Mouse (Mus musculus) neural tube, embryonic 14.5 days (tissue): ENCODE measurements at regions not wholly inside any gene's neighbourhood (a gene's known extent, or its start where the extent isn't known, plus 50 kb on each side); places are given as distances from the start of the nearest gene placed in this dataset.

Experiments used
- ATAC-seq: fragments of 200-750 bp; cut with Nextera tagmentation; 2 replicates; pipeline ENCODE4 v1.8.0; 2017; ENCODE audit warnings: low read depth, mild to moderate bottlenecking, moderate TSS enrichment, moderate library complexity
- H3K27ac ChIP-seq: fragments of 300-500 bp; sonication (generic); 2 replicates; pipeline ENCODE4 v1.5.1; 2014; ENCODE audit warnings: low read depth, mild to moderate bottlenecking, control low read depth, low read length, moderate library complexity, mixed read lengths
- H3K27me3 ChIP-seq: fragments of 300-500 bp; sonication (generic); 2 replicates; pipeline ENCODE4 v1.6.1; 2014; ENCODE audit warnings: low read length; ENCODE audit not compliant: control insufficient read depth, insufficient read depth
- H3K36me3 ChIP-seq: fragments of 300-500 bp; sonication (generic); 2 replicates; pipeline ENCODE4 v1.6.1; 2014; ENCODE audit warnings: low read length, mixed read lengths; ENCODE audit not compliant: control insufficient read depth, insufficient read depth
- H3K4me1 ChIP-seq: fragments of 300-500 bp; sonication (generic); 2 replicates; pipeline ENCODE4 v1.6.1; 2014; ENCODE audit warnings: low read length; ENCODE audit not compliant: control insufficient read depth, insufficient read depth
- H3K4me2 ChIP-seq: fragments of 300-500 bp; sonication (generic); 2 replicates; pipeline ENCODE4 v1.6.1; 2014; ENCODE audit warnings: mild to moderate bottlenecking, low read depth, low read length, control low read depth
- H3K4me3 ChIP-seq: fragments of 300-500 bp; sonication (generic); 2 replicates; pipeline ENCODE4 v1.5.1; 2014; ENCODE audit warnings: low read depth, low read length, control low read depth, mixed read lengths
- H3K9ac ChIP-seq: fragments of 300-500 bp; sonication (generic); replicated peaks from 2 replicates; pipeline ENCODE4 v1.6.1; 2014; ENCODE audit warnings: low read depth, mild to moderate bottlenecking, control low read depth, low read length, mixed read lengths
- H3K9me3 ChIP-seq: fragments of 300-500 bp; sonication (generic); 2 replicates; pipeline ENCODE4 v1.6.1; 2016; ENCODE audit warnings: low read length; ENCODE audit not compliant: control insufficient read depth
- WGBS: fragments of 180-500 bp; shearing (Covaris S2); extraction: QIAGEN DNeasy Blood & Tissue Kit; methylation state at CpG from one replicate; pipeline ENCODE4 v1.1.7; 2014; 5-methylcytosine and 5-hydroxymethylcytosine counted together

DNA sequence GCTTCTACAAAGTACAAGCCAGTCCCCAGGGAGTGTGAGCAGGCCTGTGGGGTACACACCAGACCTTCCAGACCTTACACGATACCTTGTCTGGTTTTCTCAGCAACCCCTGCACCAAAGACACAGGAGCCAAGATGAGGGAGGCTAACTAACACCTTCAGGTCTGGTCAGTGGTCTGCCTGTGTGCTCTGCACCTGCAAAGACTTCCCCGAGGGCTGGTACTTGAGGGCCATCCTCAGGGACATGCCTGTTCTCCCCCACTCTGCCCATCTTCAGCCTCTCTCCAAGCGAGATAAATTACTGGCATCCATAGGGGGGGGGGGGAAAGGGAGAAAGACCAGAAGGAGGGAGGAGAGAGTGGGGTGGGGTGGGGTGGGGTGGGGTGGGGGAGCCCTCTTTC lies 145.8 kb upstream of the Syt13 start:
- H3K9me3 ChIP-seq: no peaks in the 10 kb centered on the region
- ATAC-seq: no peak
- no peak overlapping the region for H3K27ac ChIP-seq
- no peaks in the 10 kb centered on the region for H3K27me3 ChIP-seq
- no peaks in the 10 kb centered on the region for H3K36me3 ChIP-seq
- H3K4me1 ChIP-seq: no peaks in the 10 kb centered on the region
- no peak overlapping the region for H3K9ac ChIP-seq
- H3K4me3 ChIP-seq: no peak overlapping the region
- WGBS: 63% methylated on average over 3 of the region's 3 CpGs
- no peak overlapping the region for H3K4me2 ChIP-seq

DNA sequence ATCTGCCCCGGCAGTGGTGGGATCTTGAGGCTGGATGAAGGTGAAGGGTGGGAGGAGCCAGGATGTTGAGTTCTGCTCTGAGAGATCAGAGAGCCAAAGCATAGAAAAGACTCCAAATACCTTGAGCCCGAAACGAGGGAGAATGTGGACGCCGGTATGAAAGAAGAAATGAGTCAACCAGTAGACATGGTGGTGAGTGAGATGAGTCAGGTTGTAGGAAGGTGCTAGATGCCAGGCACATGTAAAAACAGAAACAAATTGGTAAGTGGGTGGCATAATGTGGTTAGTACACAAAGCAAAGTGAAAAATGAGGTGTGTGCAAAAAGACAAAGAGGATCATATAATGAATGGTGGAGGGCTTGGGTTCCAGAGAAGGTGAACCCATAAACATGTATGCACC lies 144.8 kb upstream of the Syt13 start:
- Histone ChIP-seq H3K36me3 (no peaks in the 10 kb centered on the region), H3K27me3 (no peaks in the 10 kb centered on the region), H3K4me2 (no peak overlapping the region), H3K9ac (no peak overlapping the region), H3K27ac (no peak overlapping the region), H3K4me1 (no peaks in the 10 kb centered on the region), H3K4me3 (no peak overlapping the region), H3K9me3 (no peaks in the 10 kb centered on the region)
- WGBS: 89% methylated on average over 5 of the region's 5 CpGs
- ATAC-seq: no peak

DNA sequence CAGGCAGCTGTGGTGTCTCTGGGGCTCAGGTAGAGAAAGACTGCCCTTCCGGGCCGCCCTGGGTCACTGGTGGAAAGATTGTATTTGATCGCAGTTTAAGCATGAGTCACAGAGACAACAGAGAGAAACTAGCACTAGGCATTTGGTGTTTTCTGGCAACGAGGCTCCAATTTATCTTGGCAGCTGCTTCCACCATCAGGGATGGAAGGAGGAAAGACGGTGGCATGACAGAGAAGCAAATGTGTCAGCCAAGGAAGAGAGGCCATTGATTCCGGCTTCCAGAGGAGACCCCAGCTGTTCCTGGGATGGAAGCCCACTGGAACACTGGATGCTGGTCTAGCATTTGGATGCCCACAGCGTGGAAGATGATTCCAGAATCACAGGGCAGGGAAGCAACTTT lies 142.3 kb upstream of the Syt13 start:
- Histone ChIP-seq H3K36me3 (no peaks in the 10 kb centered on the region), H3K4me3 (no peak overlapping the region), H3K4me2 (no peak overlapping the region), H3K27ac (no peak overlapping the region), H3K27me3 (no peaks in the 10 kb centered on the region), H3K9ac (no peak overlapping the region), H3K9me3 (no peaks in the 10 kb centered on the region), H3K4me1 (no peaks in the 10 kb centered on the region)
- WGBS: 69% methylated on average over 7 of the region's 7 CpGs
- ATAC-seq: no peak

DNA sequence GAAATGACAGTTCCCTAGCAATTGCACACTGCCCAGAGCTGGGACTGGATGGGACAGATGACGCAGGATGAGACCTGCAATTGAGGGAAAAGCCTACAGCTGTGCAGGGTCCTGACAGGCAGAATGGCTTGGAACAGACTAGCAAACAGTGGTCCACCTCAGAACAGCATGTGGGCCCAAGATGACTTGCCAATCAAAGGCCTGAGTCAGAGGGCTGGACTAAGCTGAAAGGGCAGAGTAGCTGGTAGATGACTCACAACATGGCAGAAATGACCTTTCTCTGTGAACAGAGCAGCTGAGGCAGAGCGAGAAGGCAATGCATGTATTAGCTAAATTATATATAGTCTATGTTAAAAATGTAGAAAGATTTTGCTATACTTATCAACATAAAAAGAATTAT lies 138.4 kb upstream of the Syt13 start:
- Histone ChIP-seq H3K4me1 (no peaks in the 10 kb centered on the region), H3K4me3 (no peak overlapping the region), H3K9ac (no peak overlapping the region), H3K27ac (no peak overlapping the region), H3K36me3 (no peaks in the 10 kb centered on the region), H3K9me3 (no peaks in the 10 kb centered on the region), H3K27me3 (no peaks in the 10 kb centered on the region), H3K4me2 (no peak overlapping the region)
- 91% methylated on average over 2 of the region's 2 CpGs for WGBS
- ATAC-seq: no peak

DNA sequence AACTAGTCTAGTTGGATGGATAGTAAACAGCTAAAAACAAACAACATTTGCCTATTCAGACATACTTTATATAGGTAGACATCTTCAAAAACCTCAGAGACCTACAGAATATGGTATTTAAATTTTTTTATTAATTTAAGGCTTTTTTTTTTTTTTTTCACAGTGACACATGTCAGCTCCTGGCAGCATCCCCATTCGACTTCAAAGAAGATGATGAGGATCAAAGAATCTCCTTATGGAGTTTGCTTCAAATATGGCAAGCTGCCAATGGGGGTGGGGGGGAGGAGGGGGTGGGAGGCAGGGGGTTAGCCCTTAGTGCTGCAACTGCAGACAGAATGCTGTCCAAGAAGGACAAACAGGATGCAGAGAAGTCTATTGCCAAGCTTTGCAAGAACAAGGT lies 135.8 kb upstream of the Syt13 start:
- H3K4me2 ChIP-seq: no peak overlapping the region
- no peaks in the 10 kb centered on the region for H3K9me3 ChIP-seq
- H3K27ac ChIP-seq: no peak overlapping the region
- no peaks in the 10 kb centered on the region for H3K27me3 ChIP-seq
- H3K36me3 ChIP-seq: no peaks in the 10 kb centered on the region
- ATAC-seq: no peak
- H3K4me1 ChIP-seq: no peaks in the 10 kb centered on the region
- 37% methylated on average over 1 of the region's 1 CpGs for WGBS
- no peak overlapping the region for H3K9ac ChIP-seq
- no peak overlapping the region for H3K4me3 ChIP-seq

DNA sequence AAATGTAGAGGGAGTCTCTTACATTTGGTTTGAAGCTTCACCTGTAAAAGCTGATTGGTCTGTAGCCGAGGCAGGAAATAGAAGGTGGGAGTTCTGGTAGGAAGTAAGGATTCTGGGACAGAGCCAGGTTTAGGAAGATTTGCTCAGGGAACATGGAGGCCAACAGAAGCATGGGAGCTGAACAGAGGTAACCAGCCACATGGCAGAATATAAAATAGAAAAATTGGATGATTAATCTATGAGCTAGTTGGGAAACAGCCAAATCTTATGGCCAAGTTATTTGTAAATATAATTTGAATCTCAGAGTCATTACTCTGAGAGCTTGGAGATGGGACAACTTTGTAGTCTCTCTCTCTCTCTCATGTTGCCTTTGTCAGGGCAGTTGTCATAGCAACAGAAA lies 134.9 kb upstream of the Syt13 start:
- Histone ChIP-seq H3K9me3 (no peaks in the 10 kb centered on the region), H3K27ac (no peak overlapping the region), H3K4me1 (no peaks in the 10 kb centered on the region), H3K4me2 (no peak overlapping the region), H3K27me3 (no peaks in the 10 kb centered on the region), H3K4me3 (no peak overlapping the region), H3K36me3 (no peaks in the 10 kb centered on the region), H3K9ac (no peak overlapping the region)
- WGBS: 92% methylated on average over 1 of the region's 1 CpGs
- no peak for ATAC-seq

DNA sequence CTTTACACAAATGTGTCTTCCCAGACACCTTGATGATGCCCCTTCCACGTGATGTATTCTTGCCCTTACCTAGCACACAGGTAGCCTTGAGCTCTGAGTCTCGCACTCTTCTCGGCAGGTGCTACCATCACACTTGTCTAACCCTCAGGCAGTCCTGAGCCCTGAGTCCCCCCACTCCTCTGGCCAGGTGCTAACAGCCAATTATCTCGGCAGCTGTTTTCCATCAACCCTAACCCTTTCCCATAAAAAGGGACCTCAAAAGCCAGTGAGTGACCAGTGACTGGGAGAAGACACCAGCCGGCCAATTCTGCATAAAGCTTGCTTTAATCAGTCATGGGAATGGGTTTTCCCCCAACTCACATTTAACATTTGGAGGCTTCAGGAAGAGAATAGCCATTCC lies 133.4 kb upstream of the Syt13 start:
- H3K36me3 ChIP-seq: no peaks in the 10 kb centered on the region
- WGBS: 77% methylated on average over 5 of the region's 5 CpGs

DNA sequence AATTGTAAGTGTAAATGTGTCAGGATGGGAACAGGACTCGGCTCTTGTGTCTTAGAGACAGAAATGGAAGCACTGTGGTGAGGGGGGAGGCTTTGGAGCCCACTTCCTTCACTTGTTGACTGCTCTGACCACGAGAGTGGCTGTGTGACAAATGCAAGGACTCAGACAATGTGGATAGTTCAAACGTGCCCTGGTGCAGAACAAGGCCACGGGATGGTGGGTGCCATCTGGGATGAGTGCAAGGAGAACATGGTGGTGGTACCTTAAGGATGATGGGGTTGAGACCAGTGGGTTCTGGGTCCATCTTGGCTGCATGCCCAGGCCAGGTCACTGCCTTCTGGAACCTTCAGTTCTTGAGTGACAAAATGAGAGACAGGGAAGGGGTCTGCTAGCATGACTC lies 132.3 kb upstream of the Syt13 start:
- no peaks in the 10 kb centered on the region for H3K4me1 ChIP-seq
- no peaks in the 10 kb centered on the region for H3K36me3 ChIP-seq
- H3K27ac ChIP-seq: no peak overlapping the region

More for the DNA sequence above, 133.4 kb upstream of the Syt13 start:
- Histone ChIP-seq H3K4me1 (no peaks in the 10 kb centered on the region), H3K4me2 (no peak overlapping the region), H3K9me3 (no peaks in the 10 kb centered on the region), H3K4me3 (no peak overlapping the region), H3K27me3 (no peaks in the 10 kb centered on the region), H3K9ac (no peak overlapping the region), H3K27ac (no peak overlapping the region)
- no peak for ATAC-seq

DNA sequence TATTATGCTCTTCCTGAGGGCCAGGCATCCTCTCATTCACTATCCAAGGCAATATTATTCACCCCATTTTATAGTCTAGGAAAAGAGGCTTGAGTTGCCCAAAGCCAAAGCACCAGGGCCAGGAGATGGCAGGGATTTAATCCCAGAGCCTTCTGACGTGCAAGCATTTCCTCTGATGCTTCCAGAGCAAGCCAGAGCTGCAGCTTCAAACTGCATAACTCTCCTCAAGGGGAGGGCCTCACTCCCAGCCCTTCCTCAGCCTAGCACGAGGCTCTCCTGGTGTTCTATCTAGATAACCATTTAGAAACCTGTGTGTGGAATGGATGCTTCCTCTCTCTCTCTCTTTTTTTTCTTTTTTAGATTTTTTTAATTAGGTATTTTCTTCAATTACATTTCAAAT lies 130.0 kb upstream of the Syt13 start:
- no peak overlapping the region for H3K4me3 ChIP-seq
- H3K27ac ChIP-seq: no peak overlapping the region
- H3K27me3 ChIP-seq: no peaks in the 10 kb centered on the region
- 64% methylated on average over 2 of the region's 2 CpGs for WGBS
- H3K9me3 ChIP-seq: no peaks in the 10 kb centered on the region
- H3K4me2 ChIP-seq: no peak overlapping the region
- H3K4me1 ChIP-seq: no peaks in the 10 kb centered on the region
- ATAC-seq: no peak
- no peaks in the 10 kb centered on the region for H3K36me3 ChIP-seq
- H3K9ac ChIP-seq: no peak overlapping the region

More for the DNA sequence above, 132.3 kb upstream of the Syt13 start:
- Histone ChIP-seq H3K4me2 (no peak overlapping the region), H3K9me3 (no peaks in the 10 kb centered on the region), H3K27me3 (no peaks in the 10 kb centered on the region), H3K4me3 (no peak overlapping the region), H3K9ac (no peak overlapping the region)
- ATAC-seq: no peak
- 62% methylated on average over 4 of the region's 4 CpGs for WGBS

DNA sequence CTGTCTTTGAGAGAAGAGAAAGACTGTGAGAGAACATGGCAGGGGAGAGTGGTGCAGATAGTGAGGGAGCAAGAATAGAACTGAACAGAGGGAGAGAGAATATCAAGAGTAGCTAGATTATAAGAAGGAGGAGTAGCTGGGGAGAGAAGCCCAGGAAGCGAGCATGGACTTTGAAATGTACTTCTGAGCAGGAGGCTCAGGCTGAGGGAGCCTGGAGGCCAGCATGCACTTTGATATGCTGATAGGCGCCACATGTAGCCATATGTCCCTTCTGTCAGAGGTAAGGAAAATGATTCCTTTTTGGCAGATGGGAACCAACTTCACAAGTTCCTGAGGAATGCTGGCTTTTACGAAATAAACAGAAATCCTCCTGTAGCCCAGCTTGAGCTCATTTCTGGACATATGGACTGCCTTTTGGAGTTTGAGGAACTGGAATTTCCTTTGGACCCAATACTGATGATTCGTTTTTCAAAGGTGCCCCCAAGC lies 126.9 kb upstream of the Syt13 start:
- Histone ChIP-seq H3K27ac (no peak overlapping the region), H3K9me3 (no peaks in the 10 kb centered on the region), H3K36me3 (no peaks in the 10 kb centered on the region), H3K4me1 (no peaks in the 10 kb centered on the region), H3K4me3 (no peak overlapping the region), H3K9ac (no peak overlapping the region), H3K4me2 (no peak overlapping the region), H3K27me3 (no peaks in the 10 kb centered on the region)
- ATAC-seq: no peak
- WGBS: 70% methylated on average over 4 of the region's 4 CpGs
